ENCODE assay signal across 26 mouse cellular contexts in the genomic region with DNA sequence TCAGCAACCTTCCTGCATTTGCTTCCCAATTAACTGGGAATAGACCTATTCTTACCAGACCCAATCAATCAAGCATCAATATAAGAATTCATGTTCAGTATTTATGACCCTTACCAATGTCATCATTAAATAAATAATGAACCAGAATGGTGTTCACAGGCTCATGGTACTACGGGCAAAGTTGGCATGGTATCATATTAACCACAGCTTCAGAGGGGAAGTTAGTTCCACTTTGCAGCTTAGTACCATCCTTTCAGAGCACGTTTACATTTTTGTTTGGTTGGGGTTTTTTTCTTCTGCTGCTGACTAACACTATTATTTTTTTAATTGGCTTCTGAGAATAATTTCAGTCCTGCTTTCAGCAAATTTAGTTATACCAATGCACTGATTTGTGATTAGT. TPM values are rescaled to one million over a fixed set of nuclear protein-coding genes. Genes with fewer than 3 reads are reported as not detected.
A peak's percentile ranks its signal among the peaks of the same experiment; 100 is the strongest.
DNase-seq lines count a peak whose midpoint lies in the region; ATAC-seq and TF ChIP-seq lines count a peak whose summit lies in the region.
"Had no signal": no experiment of that assay in that cellular context is flagged by ENCODE, and none has a peak within 500 bp of the region (broad histone marks: within the 10 kb centered on the region; RNA-seq: fewer than 3 reads in every experiment).

No protein-coding gene starts in this region.

- no peak for TF ChIP-seq CTCF in gastrocnemius, adult 2 months (IDR thresholded peaks at IDR 0.05)

- H3K36me3 ChIP-seq in macrophage (ENCODE audit: inconsistent target): 0 out of 2 replicates have a peak, but pooled peaks cover 11% of the 10 kb centered on the region
- H3K36me3 ChIP-seq: forebrain, embryonic 15.5 days; G1E; heart, embryonic 12.5 days; heart, embryonic 15.5 days had no signal

- intact Hi-C loops in gastrocnemius, adult 2 months (cut with DNase I): no loop called here
- intact Hi-C loops in gastrocnemius, postnatal 14 days (cut with DNase I; ENCODE audit: low total_unique reads): no loop called here

- WGBS in macrophage (ENCODE audit: missing documents): 5% methylated on average over 2 of the region's 2 CpGs

- H3K4me3 ChIP-seq in gastrocnemius, adult 2 months: no peak overlapping the region
- no peak overlapping the region for H3K4me3 ChIP-seq in macrophage (ENCODE audit: inconsistent target)
- H3K4me3 ChIP-seq: forebrain, embryonic 15.5 days; heart, embryonic 12.5 days; heart, embryonic 15.5 days had no signal

- DNase-seq in gastrocnemius, adult 2 months: no peak
- no peak for DNase-seq in gastrocnemius, postnatal 14 days
- DNase-seq in neural tube, embryonic 10.5 days (ENCODE audit: extremely low spot score, low spot score): no peak
- no peak for DNase-seq in T-cell, adult 2 months (ENCODE audit: low spot score)
- DNase-seq: adrenal gland, adult 2 months; adrenal gland, postnatal 14 days; B cell, adult 2 months; cerebellum, adult 11-12 months; cerebellum, adult 8-10 months; cerebellum, postnatal 10 days; cerebellum, postnatal 36 days; gastrocnemius, postnatal 10 days; heart, adult 18-20 months; heart, postnatal 10 days; heart, postnatal 36 days had no signal

- ATAC-seq in common myeloid progenitor, adult 5-6 weeks (replicated peaks; ENCODE audit: low read depth, poor library complexity, severe bottlenecking): peak; percentile 69
- ATAC-seq in erythroblast, adult 5-6 weeks (replicated peaks; ENCODE audit: low FRiP score, poor library complexity, severe bottlenecking): no peak
- ATAC-seq: forebrain, embryonic 15.5 days; hindbrain, postnatal 0 days; inflammation-experienced regulatory T-cells, adult 6 months; Patski had no signal

- H3K79me2 ChIP-seq in macrophage (ENCODE audit: inconsistent target): peaks cover 100% of the 10 kb centered on the region

- H3K27ac ChIP-seq in gastrocnemius, adult 2 months: peak overlapping the region; percentile 60; the same call in 1 of the 2 replicates
- H3K27ac ChIP-seq in macrophage: peak overlapping the region; percentile 39
- H3K27ac ChIP-seq: forebrain, embryonic 15.5 days; heart, embryonic 15.5 days; hindbrain, embryonic 14.5 days; hindbrain, postnatal 0 days had no signal

RNA-seq across cellular contexts. Expression of a gene that starts 51.2 kb away (rescaled TPM):
- total RNA-seq in gastrocnemius, adult 2 months (2021): 10 to 100 TPM; 20.4 to 28.3 TPM
- 10 to 100 TPM; 11.6 to 12.8 TPM for total RNA-seq in gastrocnemius, postnatal 14 days (2021)
- total RNA-seq in common myeloid progenitor, adult 5-6 weeks (2017): 15.0 and 16.9 TPM in 2 replicates
- total RNA-seq in macrophage (2018; cell fraction: chromatin; rRNA removed): 100 to 1,000 TPM in 24 of 26 experiments, 10 to 100 TPM in 2; 39.3 to 674 (median 405) TPM
- total RNA-seq in macrophage (2018; cell fraction: cytosol; rRNA removed): 100 to 1,000 TPM in 4 of 26 experiments, 10 to 100 TPM in 22; 41.9 to 112 (median 87.0) TPM
- total RNA-seq in macrophage (2018; cell fraction: nucleus; rRNA removed): 100 to 1,000 TPM in 24 of 26 experiments, 10 to 100 TPM in 2; 65.7 to 534 (median 251) TPM
- 41.3 to 60.1 TPM (median 48.0 TPM) in 3 replicates for polyA plus RNA-seq in macrophage (2018)
- total RNA-seq in erythroblast, adult 5-6 weeks (2015; ENCODE audit: low replicate concordance): 8.6 and 14.0 TPM in 2 replicates
- total RNA-seq in erythroblast, adult 5-6 weeks (2017; ENCODE audit: low replicate concordance): 11.9 and 12.4 TPM in 2 replicates
